Mouse (Mus musculus): Measurements from ENCODE around the gene Rragc. TPM values are rescaled to one million over a fixed set of nuclear protein-coding genes. Genes with fewer than 3 reads are reported as not detected.

Gene Rragc
- polyA plus RNA-seq, 1 experiment = 26.5 TPM

- no peak for TF ChIP-seq CTCF (IDR thresholded peaks at IDR 0.05; ENCODE audit: extremely low read depth, insufficient read depth, insufficient read length, insufficient replicate concordance)
- no peak for TF ChIP-seq POLR2A (IDR thresholded peaks at IDR 0.05; ENCODE audit: low read depth, low read length)
- H3K36me3 ChIP-seq (ENCODE audit: control insufficient read depth, insufficient read depth, low read length) = no peaks in the 10 kb centered on the region
- H3K4me3 ChIP-seq (ENCODE audit: extremely low read depth, insufficient read depth, insufficient read length) = no peak overlapping the region
- DNase-seq (ENCODE audit: low read depth in 1 of 2, low spot score in 2 of 2) = no peak
- no peaks in the 10 kb centered on the region; the same call in 1 of the 2 replicates for H3K4me1 ChIP-seq (ENCODE audit: control insufficient read depth, insufficient read depth, insufficient read length)
- 88% methylated on average over 6 of the region's 6 CpGs for WGBS
- no peaks in the 10 kb centered on the region for H3K27me3 ChIP-seq (ENCODE audit: control insufficient read depth, insufficient read depth, low read length)
- H3K27ac ChIP-seq (ENCODE audit: insufficient read depth, low read length) = no peak overlapping the region
Measured at GRCm38 (mm10) chr4:123948901-123949300, 31.7 kb downstream of the Rragc start.

DNA sequence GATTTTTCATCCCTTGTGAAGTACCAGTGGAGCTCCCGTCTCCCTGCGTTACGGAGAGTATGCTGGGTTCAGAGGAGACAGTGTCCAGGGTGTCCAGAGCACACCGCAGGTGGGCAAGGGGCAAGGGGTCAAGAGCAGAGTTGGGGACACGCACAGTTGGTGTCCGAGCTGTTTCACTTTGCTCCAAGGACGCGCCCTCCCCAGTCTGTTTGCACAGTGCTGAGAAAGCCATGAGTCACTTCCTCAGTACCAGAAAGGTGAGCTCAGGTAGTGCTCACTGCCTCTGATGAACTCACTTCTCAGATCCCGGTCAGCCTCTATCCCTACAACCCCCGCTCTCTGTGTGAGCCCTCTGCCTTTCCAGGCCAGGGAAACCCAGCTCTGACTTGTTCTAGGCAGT, 32.4 kb downstream of the Rragc start:
- no peaks in the 10 kb centered on the region for H3K36me3 ChIP-seq (ENCODE audit: control insufficient read depth, insufficient read depth, low read length)
- DNase-seq (ENCODE audit: low read depth in 1 of 2, low spot score in 2 of 2) = no peak
- TF ChIP-seq CTCF (IDR thresholded peaks at IDR 0.05; ENCODE audit: extremely low read depth, insufficient read depth, insufficient read length, insufficient replicate concordance) (no peak), POLR2A (IDR thresholded peaks at IDR 0.05; ENCODE audit: low read depth, low read length) (no peak)
- WGBS = 85% methylated on average over 10 of the region's 10 CpGs
- no peak overlapping the region for H3K27ac ChIP-seq (ENCODE audit: insufficient read depth, low read length)
- no peaks in the 10 kb centered on the region for H3K27me3 ChIP-seq (ENCODE audit: control insufficient read depth, insufficient read depth, low read length)
- H3K4me3 ChIP-seq (ENCODE audit: extremely low read depth, insufficient read depth, insufficient read length) = no peak overlapping the region
- no peaks in the 10 kb centered on the region; the same call in 1 of the 2 replicates for H3K4me1 ChIP-seq (ENCODE audit: control insufficient read depth, insufficient read depth, insufficient read length)

GRCm38 (mm10) chr4:123952059-123952458, 34.8 kb downstream of the Rragc start:
- H3K27me3 ChIP-seq (ENCODE audit: control insufficient read depth, insufficient read depth, low read length) = 0 out of 2 replicates have a peak, but pooled peaks cover 2% of the 10 kb centered on the region
- 10% methylated on average over 8 of the region's 8 CpGs for WGBS
- H3K36me3 ChIP-seq (ENCODE audit: control insufficient read depth, insufficient read depth, low read length) = no peaks in the 10 kb centered on the region
- H3K4me1 ChIP-seq (ENCODE audit: control insufficient read depth, insufficient read depth, insufficient read length) = no peaks in the 10 kb centered on the region; the same call in 1 of the 2 replicates
- peak overlapping the region; percentile 13; the same call in 1 of the 2 replicates for H3K4me3 ChIP-seq (ENCODE audit: extremely low read depth, insufficient read depth, insufficient read length)
- no peak for TF ChIP-seq POLR2A (IDR thresholded peaks at IDR 0.05; ENCODE audit: low read depth, low read length)
- DNase-seq (ENCODE audit: low read depth in 1 of 2, low spot score in 2 of 2) = peak in 1 of 2 experiments; percentile 20
- 0 out of 2 replicates have a peak overlapping the region, but pooled peaks have one; percentile 9 for H3K27ac ChIP-seq (ENCODE audit: insufficient read depth, low read length)

DNA sequence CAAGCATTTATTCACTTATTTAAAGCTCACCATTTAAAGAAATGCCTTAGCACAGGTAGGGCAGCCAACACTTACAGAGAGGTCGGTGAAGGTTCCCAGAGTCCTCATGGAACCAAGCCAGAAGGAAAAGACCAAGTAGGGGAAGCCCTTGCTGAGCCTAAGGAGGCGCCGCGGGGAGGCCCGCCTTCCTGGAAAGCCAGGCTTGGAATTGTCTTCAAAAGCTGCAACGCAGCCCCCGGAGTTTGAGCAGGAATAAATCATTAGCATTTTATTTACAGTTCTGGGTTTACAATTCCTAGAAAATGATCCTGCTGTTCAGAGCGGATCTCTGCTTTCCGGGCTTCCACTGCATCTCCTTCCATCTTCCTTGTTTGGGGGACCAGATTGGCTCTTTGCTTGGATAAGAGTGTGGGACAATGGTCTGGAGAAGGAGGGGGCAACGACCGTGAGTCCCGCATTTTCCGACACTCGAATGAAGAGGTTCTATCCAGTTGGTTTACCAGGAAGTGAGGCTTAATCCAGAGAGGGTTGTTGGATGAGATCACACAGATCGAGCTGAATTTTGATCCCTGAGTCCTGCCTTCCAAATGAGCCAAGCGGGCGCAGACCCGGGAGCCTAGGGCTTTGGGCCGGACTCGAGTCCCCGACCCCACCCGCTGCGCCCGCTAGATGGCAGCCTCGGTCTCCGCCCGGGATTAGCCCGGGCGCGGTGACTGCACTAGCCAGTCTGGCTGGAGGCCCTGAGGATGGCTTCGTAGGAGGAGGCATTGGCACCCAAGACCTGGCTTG, 39.7 kb downstream of the Rragc start:
- H3K4me1 ChIP-seq (ENCODE audit: control insufficient read depth, insufficient read depth, insufficient read length) = no peaks in the 10 kb centered on the region
- WGBS = 14% methylated on average over 31 of the region's 31 CpGs
- DNase-seq (ENCODE audit: low read depth in 1 of 2, low spot score in 2 of 2) = peak in 1 of 2 experiments; percentile 60
- no peak overlapping the region for H3K27ac ChIP-seq (ENCODE audit: insufficient read depth, low read length)
- TF ChIP-seq CTCF (IDR thresholded peaks at IDR 0.05; ENCODE audit: extremely low read depth, insufficient read depth, insufficient read length, insufficient replicate concordance) = peak; percentile 70
- no peak for TF ChIP-seq POLR2A (IDR thresholded peaks at IDR 0.05; ENCODE audit: low read depth, low read length)
- H3K36me3 ChIP-seq (ENCODE audit: control insufficient read depth, insufficient read depth, low read length) = no peaks in the 10 kb centered on the region
- 0 out of 2 replicates have a peak, but pooled peaks cover 2% of the 10 kb centered on the region for H3K27me3 ChIP-seq (ENCODE audit: control insufficient read depth, insufficient read depth, low read length)
- no peak overlapping the region for H3K4me3 ChIP-seq (ENCODE audit: extremely low read depth, insufficient read depth, insufficient read length)

DNA sequence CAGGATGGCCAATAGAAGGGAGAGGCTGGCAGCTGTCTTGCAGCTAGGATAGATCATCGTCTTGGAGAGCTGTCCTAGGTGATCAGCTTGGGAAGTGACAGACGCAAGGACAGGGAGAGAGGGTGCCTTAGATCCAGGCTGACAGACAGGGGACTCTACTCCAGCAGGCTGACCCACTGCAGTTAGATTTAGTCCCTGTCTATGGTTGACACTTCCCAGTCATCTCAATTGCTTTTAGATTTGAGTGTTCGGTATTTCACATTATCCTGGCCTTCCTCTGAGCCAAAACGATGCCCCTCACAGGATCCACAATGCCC, 40.2 kb downstream of the Rragc start:
- Histone ChIP-seq H3K27me3 (ENCODE audit: control insufficient read depth, insufficient read depth, low read length) (0 out of 2 replicates have a peak, but pooled peaks cover 2% of the 10 kb centered on the region), H3K27ac (ENCODE audit: insufficient read depth, low read length) (no peak overlapping the region), H3K4me1 (ENCODE audit: control insufficient read depth, insufficient read depth, insufficient read length) (no peaks in the 10 kb centered on the region), H3K4me3 (ENCODE audit: extremely low read depth, insufficient read depth, insufficient read length) (no peak overlapping the region), H3K36me3 (ENCODE audit: control insufficient read depth, insufficient read depth, low read length) (no peaks in the 10 kb centered on the region)
- TF ChIP-seq POLR2A (IDR thresholded peaks at IDR 0.05; ENCODE audit: low read depth, low read length) (no peak), CTCF (IDR thresholded peaks at IDR 0.05; ENCODE audit: extremely low read depth, insufficient read depth, insufficient read length, insufficient replicate concordance) (no peak)
- DNase-seq (ENCODE audit: low read depth in 1 of 2, low spot score in 2 of 2) = no peak
- WGBS = 69% methylated on average over 4 of the region's 4 CpGs

DNA sequence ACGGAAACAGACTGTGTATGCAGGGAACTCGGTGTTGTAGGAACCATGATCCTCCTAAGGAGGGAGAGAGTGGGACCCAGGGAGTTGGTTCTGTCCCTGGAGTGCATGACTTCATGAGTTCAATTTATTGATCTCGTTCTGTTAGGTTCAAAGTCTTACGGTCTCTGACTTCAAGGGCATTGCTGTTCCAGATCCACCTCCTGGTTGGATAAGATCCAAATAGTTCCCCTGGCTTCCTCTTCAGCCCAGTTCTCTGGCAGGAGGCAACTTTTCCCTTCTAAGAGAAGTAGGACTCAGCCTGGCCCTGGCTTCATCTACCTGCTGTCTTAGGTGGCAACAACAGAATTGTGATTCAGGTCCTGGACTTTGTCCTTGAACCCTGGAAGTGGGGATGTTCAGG, 40.6 kb downstream of the Rragc start:
- Histone ChIP-seq H3K4me3 (ENCODE audit: extremely low read depth, insufficient read depth, insufficient read length) (no peak overlapping the region), H3K36me3 (ENCODE audit: control insufficient read depth, insufficient read depth, low read length) (no peaks in the 10 kb centered on the region), H3K27ac (ENCODE audit: insufficient read depth, low read length) (no peak overlapping the region), H3K27me3 (ENCODE audit: control insufficient read depth, insufficient read depth, low read length) (0 out of 2 replicates have a peak, but pooled peaks cover 2% of the 10 kb centered on the region), H3K4me1 (ENCODE audit: control insufficient read depth, insufficient read depth, insufficient read length) (no peaks in the 10 kb centered on the region)
- TF ChIP-seq CTCF (IDR thresholded peaks at IDR 0.05; ENCODE audit: extremely low read depth, insufficient read depth, insufficient read length, insufficient replicate concordance) = no peak
- TF ChIP-seq POLR2A (IDR thresholded peaks at IDR 0.05; ENCODE audit: low read depth, low read length) = no peak
- no peak for DNase-seq (ENCODE audit: low read depth in 1 of 2, low spot score in 2 of 2)
- 75% methylated on average over 4 of the region's 4 CpGs for WGBS

- no peak overlapping the region for H3K27ac ChIP-seq (ENCODE audit: insufficient read depth, low read length)
- TF ChIP-seq POLR2A (IDR thresholded peaks at IDR 0.05; ENCODE audit: low read depth, low read length) (no peak), CTCF (IDR thresholded peaks at IDR 0.05; ENCODE audit: extremely low read depth, insufficient read depth, insufficient read length, insufficient replicate concordance) (no peak)
- no peaks in the 10 kb centered on the region for H3K36me3 ChIP-seq (ENCODE audit: control insufficient read depth, insufficient read depth, low read length)
- 0 out of 2 replicates have a peak, but pooled peaks cover 2% of the 10 kb centered on the region for H3K27me3 ChIP-seq (ENCODE audit: control insufficient read depth, insufficient read depth, low read length)
- no peaks in the 10 kb centered on the region for H3K4me1 ChIP-seq (ENCODE audit: control insufficient read depth, insufficient read depth, insufficient read length)
- H3K4me3 ChIP-seq (ENCODE audit: extremely low read depth, insufficient read depth, insufficient read length) = no peak overlapping the region
- no peak for DNase-seq (ENCODE audit: low read depth in 1 of 2, low spot score in 2 of 2)
- 67% methylated on average over 4 of the region's 4 CpGs for WGBS
Measured at GRCm38 (mm10) chr4:123960955-123961354, 43.7 kb downstream of the Rragc start.

Measured in spleen, adult 2 months (tissue).